Mouse (Mus musculus) myocyte (in vitro differentiated cells): Measurements from ENCODE around the gene Susd1. TPM values are rescaled to one million over a fixed set of nuclear protein-coding genes. Genes with fewer than 3 reads are reported as not detected.

Source experiments
- H3K27me3 ChIP-seq: one replicate; pipeline ENCODE4 v1.6.1; 2011; ENCODE audit not compliant: control insufficient read depth, insufficient read depth, insufficient read length
- H3K36me3 ChIP-seq: one replicate; pipeline ENCODE4 v1.6.1; 2011; ENCODE audit not compliant: control insufficient read depth, insufficient read depth
- H3K4me2 ChIP-seq: one replicate; pipeline ENCODE4 v1.6.1; 2011; ENCODE audit warnings: low read depth, control low read depth
- H3K4me3 ChIP-seq: one replicate; pipeline ENCODE4 v1.5.1; 2011; ENCODE audit warnings: mild to moderate bottlenecking, control low read depth, moderate library complexity
- H3K79me2 ChIP-seq: one replicate; pipeline ENCODE4 v1.6.1; 2011; ENCODE audit not compliant: control insufficient read depth, insufficient read depth
- H3ac ChIP-seq: one replicate; pipeline ENCODE4 v1.6.1; 2011; ENCODE audit not compliant: control insufficient read depth, insufficient read length
- CEBPB ChIP-seq: IDR thresholded peaks from 2 replicates; pipeline ENCODE4 v1.6.1; 2011; ENCODE audit warnings: mild to moderate bottlenecking, moderate library complexity; ENCODE audit not compliant: poor library complexity, insufficient read depth, severe bottlenecking
- E2F4 ChIP-seq: IDR thresholded peaks from one replicate; pipeline ENCODE4 v1.6.1; 2011; ENCODE audit warnings: mild to moderate bottlenecking, control low read depth, moderate library complexity; ENCODE audit not compliant: insufficient read depth
- MAX ChIP-seq: IDR thresholded peaks from one replicate; pipeline ENCODE4 v1.6.1; 2011; ENCODE audit warnings: low read depth, mild to moderate bottlenecking, control low read depth
- MYOD1 ChIP-seq, 3 experiments: IDR thresholded peaks; one replicate each; pipeline ENCODE4 v1.6.1; 2011; ENCODE audit warnings: control low read depth in 2 of 3, low read depth in 2 of 3, mild to moderate bottlenecking in 2 of 3, moderate library complexity in 1 of 3; ENCODE audit not compliant: insufficient read length in 2 of 3, control insufficient read depth in 1 of 3
- MYOG ChIP-seq, 3 experiments: IDR thresholded peaks; one replicate each; pipeline ENCODE4 v1.6.1; 2011; ENCODE audit warnings: control low read depth in 2 of 3, low read depth in 2 of 3, mild to moderate bottlenecking in 2 of 3; ENCODE audit not compliant: insufficient read length in 2 of 3, control insufficient read depth in 1 of 3, insufficient read depth in 1 of 3
- POLR2A ChIP-seq: IDR thresholded peaks from one replicate; pipeline ENCODE4 v1.6.1; 2011; ENCODE audit warnings: low read depth, mild to moderate bottlenecking, control low read depth, moderate library complexity; ENCODE audit not compliant: insufficient read length
- POLR2AphosphoS2 ChIP-seq: IDR thresholded peaks from one replicate; pipeline ENCODE4 v1.6.1; 2011; ENCODE audit warnings: low read depth, control low read depth; ENCODE audit not compliant: insufficient read length
- REST ChIP-seq: IDR thresholded peaks from one replicate; pipeline ENCODE4 v1.6.1; 2011; ENCODE audit warnings: mild to moderate bottlenecking, control low read depth, moderate library complexity; ENCODE audit not compliant: insufficient read depth, insufficient read length
- SRF ChIP-seq: IDR thresholded peaks from one replicate; pipeline ENCODE4 v1.6.1; 2011; ENCODE audit warnings: low read depth; ENCODE audit not compliant: control insufficient read depth, insufficient read length
- TCF12 ChIP-seq: IDR thresholded peaks from one replicate; pipeline ENCODE4 v1.6.1; 2011; ENCODE audit warnings: mild to moderate bottlenecking, control low read depth; ENCODE audit not compliant: poor library complexity, insufficient read depth, severe bottlenecking
- TCF3 ChIP-seq: IDR thresholded peaks from one replicate; pipeline ENCODE4 v1.6.1; 2011; ENCODE audit warnings: low read depth, control low read depth; ENCODE audit not compliant: insufficient read length
- USF1 ChIP-seq: IDR thresholded peaks from one replicate; pipeline ENCODE4 v1.6.1; 2011; ENCODE audit warnings: low read depth, mild to moderate bottlenecking, control low read depth, moderate library complexity
- polyA plus RNA-seq: library from polyadenylated mRNA; unstranded; fragments of >200 nt; fragmentation: generic; extraction: Trizol; gene quantifications from one replicate; pipeline ENCODE4 v1.2.1, GENCODE M21; 2012; ENCODE audit warnings: missing spikeins

Gene Susd1
- polyA plus RNA-seq, 1 experiment, result 0.55 TPM

DNA sequence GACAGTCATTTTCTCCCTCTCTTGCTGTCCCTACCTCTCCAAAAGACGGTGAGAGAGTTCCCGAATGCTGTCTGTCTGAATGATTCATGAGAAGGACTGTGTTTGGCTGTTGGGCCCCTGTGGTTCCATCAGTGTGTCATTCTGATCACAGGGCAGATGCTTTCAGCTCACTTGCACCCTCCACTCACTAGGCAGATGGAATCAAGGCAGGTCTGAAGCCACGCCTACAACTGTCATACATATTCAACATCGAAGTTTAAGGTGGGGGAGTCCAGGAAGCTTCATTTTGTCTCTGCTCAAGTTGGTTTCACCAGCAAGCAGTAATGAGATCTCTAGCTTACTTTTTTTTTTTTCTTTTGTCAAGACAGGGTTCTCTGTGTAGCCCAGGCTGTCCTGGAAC, 104.2 kb downstream of the Susd1 start:
- Histone ChIP-seq H3K27me3 (no peaks in the 10 kb centered on the region), H3K79me2 (no peaks in the 10 kb centered on the region), H3K36me3 (no peaks in the 10 kb centered on the region), H3ac (no peak overlapping the region), H3K4me3 (no peak overlapping the region), H3K4me2 (no peak overlapping the region)
- no peak for TF ChIP-seq MAX
- no peak for TF ChIP-seq TCF3
- no peak for TF ChIP-seq REST
- TF ChIP-seq POLR2A, result no peak
- no peak for TF ChIP-seq USF1
- no peak for TF ChIP-seq E2F4
- TF ChIP-seq TCF12, result no peak
- TF ChIP-seq MYOG (IDR thresholded peaks at IDR 0.05; ENCODE audit: control insufficient read depth in 1 of 3, insufficient read depth in 1 of 3, insufficient read length in 2 of 3, low read depth in 2 of 3), result no peak
- TF ChIP-seq CEBPB, result no peak
- no peak for TF ChIP-seq POLR2AphosphoS2
- no peak for TF ChIP-seq SRF
- no peak for TF ChIP-seq MYOD1 (IDR thresholded peaks at IDR 0.05; ENCODE audit: control insufficient read depth in 1 of 3, insufficient read length in 2 of 3, low read depth in 2 of 3)

DNA sequence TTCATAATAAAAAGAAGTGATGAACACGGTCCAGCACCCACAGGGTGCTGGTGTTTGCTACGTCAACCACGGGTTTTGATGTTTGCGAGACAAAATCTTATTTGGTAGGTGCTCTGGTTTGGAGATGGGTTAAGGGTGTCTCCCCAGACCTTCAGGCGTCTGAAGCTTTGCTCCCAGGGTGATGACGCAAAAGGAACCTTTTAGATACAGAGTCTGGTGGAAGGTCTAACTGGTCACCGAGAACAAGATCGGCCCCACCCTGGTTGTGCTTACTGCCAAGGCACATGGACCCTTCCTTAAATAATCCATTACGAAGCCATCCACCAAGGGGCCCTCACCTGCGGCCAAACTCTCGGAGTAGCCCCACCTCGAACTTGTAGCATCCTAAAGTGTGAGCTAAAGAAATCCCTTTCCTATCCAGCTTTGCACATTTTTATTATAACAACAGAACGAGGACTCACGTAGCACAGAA, 105.0 kb downstream of the Susd1 start:
- Histone ChIP-seq H3ac (no peak overlapping the region), H3K4me3 (no peak overlapping the region), H3K79me2 (no peaks in the 10 kb centered on the region), H3K27me3 (no peaks in the 10 kb centered on the region), H3K4me2 (no peak overlapping the region), H3K36me3 (no peaks in the 10 kb centered on the region)
- TF ChIP-seq SRF (no peak), USF1 (no peak), MYOD1 (IDR thresholded peaks at IDR 0.05; ENCODE audit: control insufficient read depth in 1 of 3, insufficient read length in 2 of 3, low read depth in 2 of 3) (no peak), POLR2A (no peak), TCF12 (no peak), MAX (no peak)

DNA sequence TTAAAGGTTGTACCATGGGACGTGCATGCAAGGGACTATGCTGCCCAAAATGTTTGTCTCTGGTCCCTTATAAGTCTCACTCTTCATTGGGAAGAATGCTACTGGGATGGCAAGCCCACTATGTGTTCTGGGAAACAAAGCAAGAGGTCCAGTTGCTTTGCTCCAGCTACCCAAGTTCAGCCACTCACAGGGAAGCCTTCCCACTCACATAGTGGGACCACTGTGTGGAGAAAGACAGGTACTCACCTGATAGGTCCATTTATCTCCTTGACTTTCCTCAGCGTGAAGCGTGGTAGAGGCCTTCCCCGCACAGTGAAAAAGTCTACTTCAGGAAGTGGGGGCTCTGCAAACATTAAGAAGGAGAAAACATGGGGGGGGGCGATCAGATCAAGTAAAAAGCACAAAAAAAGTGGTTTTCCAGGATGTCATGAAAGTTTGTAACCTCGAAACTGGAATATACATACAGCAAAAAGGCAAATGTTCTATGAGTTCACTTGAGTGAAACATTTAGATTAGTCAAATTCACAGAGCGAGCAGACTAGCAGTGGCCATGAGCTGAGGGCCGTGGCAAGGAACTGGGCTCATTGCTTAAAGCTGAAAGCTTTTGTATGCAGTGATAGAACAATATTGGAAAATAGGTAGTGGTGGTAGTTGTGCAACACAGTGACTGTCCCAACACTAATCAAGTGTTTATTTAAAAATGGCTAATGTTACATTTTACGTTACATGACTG, 105.6 kb downstream of the Susd1 start:
- H3K36me3 ChIP-seq, result no peaks in the 10 kb centered on the region
- no peaks in the 10 kb centered on the region for H3K79me2 ChIP-seq
- no peak for TF ChIP-seq E2F4
- no peak for TF ChIP-seq MAX
- TF ChIP-seq SRF, result no peak
- TF ChIP-seq CEBPB, result no peak
- no peak for TF ChIP-seq POLR2AphosphoS2
- no peak for TF ChIP-seq TCF12
- no peak for TF ChIP-seq USF1
- TF ChIP-seq TCF3, result no peak
- no peak for TF ChIP-seq MYOG (IDR thresholded peaks at IDR 0.05; ENCODE audit: control insufficient read depth in 1 of 3, insufficient read depth in 1 of 3, insufficient read length in 2 of 3, low read depth in 2 of 3)
- TF ChIP-seq MYOD1 (IDR thresholded peaks at IDR 0.05; ENCODE audit: control insufficient read depth in 1 of 3, insufficient read length in 2 of 3, low read depth in 2 of 3), result no peak
- TF ChIP-seq POLR2A, result no peak
- TF ChIP-seq REST, result no peak
- no peaks in the 10 kb centered on the region for H3K27me3 ChIP-seq
- H3K4me3 ChIP-seq, result no peak overlapping the region
- H3K4me2 ChIP-seq, result peak overlapping the region; percentile 36
- H3ac ChIP-seq, result no peak overlapping the region

DNA sequence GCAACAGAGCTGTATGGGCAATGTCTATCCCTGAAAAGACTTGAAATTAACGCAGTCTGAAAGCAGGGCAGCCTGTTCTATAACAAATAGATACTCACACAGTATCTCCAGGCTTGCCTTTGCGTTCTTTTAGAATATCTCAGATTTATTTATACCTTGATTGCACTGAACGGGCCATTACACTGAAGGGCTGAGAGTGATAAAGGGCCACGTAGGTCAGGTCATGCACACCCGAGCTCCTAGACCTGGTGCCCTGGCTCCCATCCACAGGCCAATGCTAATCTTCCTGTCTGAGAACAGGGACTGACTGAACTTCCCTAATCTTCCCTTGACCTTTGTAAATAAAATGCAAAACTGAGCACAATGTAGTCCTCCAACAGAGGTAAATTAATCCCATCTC, 106.3 kb downstream of the Susd1 start:
- no peaks in the 10 kb centered on the region for H3K27me3 ChIP-seq
- H3ac ChIP-seq, result no peak overlapping the region
- H3K79me2 ChIP-seq, result no peaks in the 10 kb centered on the region
- H3K36me3 ChIP-seq, result no peaks in the 10 kb centered on the region
- TF ChIP-seq POLR2AphosphoS2 (no peak), REST (no peak), POLR2A (no peak), CEBPB (no peak), MAX (no peak), USF1 (no peak), TCF12 (no peak), TCF3 (no peak), SRF (no peak), MYOD1 (IDR thresholded peaks at IDR 0.05; ENCODE audit: control insufficient read depth in 1 of 3, insufficient read length in 2 of 3, low read depth in 2 of 3) (no peak), MYOG (IDR thresholded peaks at IDR 0.05; ENCODE audit: control insufficient read depth in 1 of 3, insufficient read depth in 1 of 3, insufficient read length in 2 of 3, low read depth in 2 of 3) (no peak), E2F4 (no peak)
- H3K4me3 ChIP-seq, result no peak overlapping the region
- H3K4me2 ChIP-seq, result peak overlapping the region; percentile 36

GRCm38 (mm10) chr4:59331633-59332032, 106.8 kb downstream of the Susd1 start:
- TF ChIP-seq CEBPB, result peak; percentile 96
- TF ChIP-seq SRF, result peak; percentile 42
- TF ChIP-seq TCF12, result no peak
- peak in 2 of 3 experiments; percentile 55 to 71 for TF ChIP-seq MYOD1 (IDR thresholded peaks at IDR 0.05; ENCODE audit: control insufficient read depth in 1 of 3, insufficient read length in 2 of 3, low read depth in 2 of 3)
- TF ChIP-seq MAX, result peak; percentile 9
- TF ChIP-seq MYOG (IDR thresholded peaks at IDR 0.05; ENCODE audit: control insufficient read depth in 1 of 3, insufficient read depth in 1 of 3, insufficient read length in 2 of 3, low read depth in 2 of 3), result peak in 2 of 3 experiments; percentile 41 to 88
- TF ChIP-seq TCF3, result peak; percentile 33
- peak; percentile 58 for TF ChIP-seq POLR2A
- TF ChIP-seq REST, result no peak
- TF ChIP-seq POLR2AphosphoS2, result no peak
- H3K4me3 ChIP-seq, result no peak overlapping the region
- H3K79me2 ChIP-seq, result no peaks in the 10 kb centered on the region
- H3K4me2 ChIP-seq, result peak overlapping the region; percentile 83
- H3ac ChIP-seq, result no peak overlapping the region
- no peaks in the 10 kb centered on the region for H3K36me3 ChIP-seq
- no peaks in the 10 kb centered on the region for H3K27me3 ChIP-seq
